Mouse (Mus musculus) midbrain, embryonic 14.5 days (tissue): ENCODE measurements around the gene Rapgef2. TPM values are rescaled to one million over a fixed set of nuclear protein-coding genes. Genes with fewer than 3 reads are reported as not detected.

Experiments
- ATAC-seq: fragments of 200-750 bp; cut with Nextera tagmentation; 2 replicates; pipeline ENCODE4 v1.8.0; 2017; ENCODE audit warnings: moderate number of reproducible peaks, moderate library complexity; ENCODE audit not compliant: low FRiP score, low TSS enrichment
- DNase-seq: peaks from one replicate; pipeline ENCODE4 v3.0.0-alpha.2; 2015
- H3K27ac ChIP-seq: fragments of 300-500 bp; sonication (generic); replicated peaks from 2 replicates; pipeline ENCODE4 v1.5.1; 2014; ENCODE audit warnings: mild to moderate bottlenecking, low read depth, low read length, moderate library complexity
- H3K27me3 ChIP-seq: fragments of 300-500 bp; sonication (generic); 2 replicates; pipeline ENCODE4 v1.6.1; 2014; ENCODE audit warnings: low read length, control low read depth, mixed read lengths; ENCODE audit not compliant: control insufficient read depth, insufficient read depth
- H3K36me3 ChIP-seq: fragments of 300-500 bp; sonication (generic); 2 replicates; pipeline ENCODE4 v1.6.1; 2014; ENCODE audit warnings: low read length, control low read depth; ENCODE audit not compliant: control insufficient read depth, insufficient read depth
- H3K4me1 ChIP-seq: fragments of 300-500 bp; sonication (generic); 2 replicates; pipeline ENCODE4 v1.6.1; 2014; ENCODE audit warnings: mild to moderate bottlenecking, antibody characterized with exemption, low read length, control low read depth; ENCODE audit not compliant: control insufficient read depth, insufficient read depth
- H3K4me2 ChIP-seq: fragments of 300-500 bp; sonication (generic); 2 replicates; pipeline ENCODE4 v1.6.1; 2014; ENCODE audit warnings: mild to moderate bottlenecking, low read length, moderate library complexity
- H3K4me3 ChIP-seq: fragments of 300-500 bp; sonication (generic); replicated peaks from 2 replicates; pipeline ENCODE4 v1.5.1; 2014; ENCODE audit warnings: low read depth, low read length
- H3K9ac ChIP-seq: fragments of 300-500 bp; sonication (generic); replicated peaks from 2 replicates; pipeline ENCODE4 v1.6.1; 2014; ENCODE audit warnings: mild to moderate bottlenecking, low read length, moderate library complexity
- H3K9me3 ChIP-seq: fragments of 300-500 bp; sonication (generic); 2 replicates; pipeline ENCODE4 v1.6.1; 2016; ENCODE audit warnings: low read length, control low read depth, mixed read lengths; ENCODE audit not compliant: control insufficient read depth
- WGBS: fragments of 180-500 bp; shearing (Covaris S2); extraction: QIAGEN DNeasy Blood & Tissue Kit; methylation state at CpG from one replicate; pipeline ENCODE4 v1.1.7; 2014; 5-methylcytosine and 5-hydroxymethylcytosine counted together
- polyA plus RNA-seq: library from polyadenylated mRNA; unstranded; fragments of >200 nt; fragmentation: Nextera tagmentation; extraction: Ambion mirVana; gene quantifications from 2 replicates; pipeline ENCODE4 v1.2.1, GENCODE M21; 2014

The Rapgef2 gene
- polyA plus RNA-seq, 1 experiment from 2014 or later: 14.8 TPM

DNA sequence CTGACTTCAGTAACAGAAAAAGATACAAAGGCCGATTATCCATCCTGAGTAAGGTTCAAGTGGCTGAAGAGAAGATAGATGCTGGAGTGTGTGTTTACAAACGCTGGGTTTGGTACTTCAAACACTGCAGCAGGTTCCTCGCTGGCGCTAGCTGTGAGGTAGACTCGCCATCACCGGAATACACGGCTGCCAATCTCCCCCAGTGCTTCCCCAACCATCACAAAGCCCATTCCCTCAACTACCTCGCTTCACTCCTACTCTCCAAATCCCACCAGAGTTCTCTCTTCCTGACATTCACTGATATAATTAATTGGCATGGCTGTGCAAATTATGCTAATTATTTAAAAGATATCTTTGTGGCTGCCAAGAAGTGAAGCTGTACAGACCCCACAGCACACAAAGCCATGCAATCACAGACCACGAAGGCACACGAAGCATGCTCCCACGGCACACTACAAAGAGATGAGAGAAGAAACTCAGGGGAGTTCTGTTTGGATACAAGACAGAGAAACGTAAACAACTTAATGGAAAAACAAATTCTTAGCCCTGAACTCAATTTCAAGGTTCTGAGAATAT is 15.2 kb downstream of the Rapgef2 start:
- H3K27ac ChIP-seq: peak overlapping the region; percentile 57
- 47% methylated on average over 12 of the region's 12 CpGs for WGBS
- H3K4me1 ChIP-seq: peaks cover 12% of the 10 kb centered on the region
- H3K36me3 ChIP-seq: no peaks in the 10 kb centered on the region
- no peaks in the 10 kb centered on the region for H3K9me3 ChIP-seq
- peak; percentile 59 for DNase-seq
- no peak overlapping the region; the same call in 1 of the 2 replicates for H3K9ac ChIP-seq
- peak overlapping the region; percentile 15; the same call in 1 of the 2 replicates for H3K4me2 ChIP-seq
- no peaks in the 10 kb centered on the region for H3K27me3 ChIP-seq
- peak; percentile 50; the same call in 1 of the 2 replicates for ATAC-seq
- H3K4me3 ChIP-seq: no peak overlapping the region

- no peak for DNase-seq
- 86% methylated on average over 8 of the region's 8 CpGs for WGBS
- no peak overlapping the region for H3K4me2 ChIP-seq
Measured at GRCm38 (mm10) chr3:79269872-79270271, 16.4 kb downstream of the Rapgef2 start.

DNA sequence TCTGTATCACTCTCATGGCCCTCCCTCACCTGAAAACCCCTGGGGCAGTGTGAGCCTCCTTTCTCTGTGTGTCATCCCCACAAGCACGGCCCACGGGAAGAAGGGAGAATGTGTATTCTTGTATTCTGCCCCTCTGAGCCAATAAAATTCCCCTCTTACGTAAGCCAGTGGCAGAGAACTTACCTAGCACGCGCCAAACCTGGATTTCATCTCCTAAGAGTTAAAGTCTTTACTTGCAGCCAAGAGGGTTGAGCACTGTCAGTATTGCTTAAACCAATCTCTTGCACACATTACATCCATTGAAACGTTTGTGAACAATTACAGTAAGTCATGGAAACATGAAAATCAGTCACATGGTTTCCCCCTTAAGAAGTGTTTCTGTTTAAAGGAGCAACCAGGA is 19.3 kb downstream of the Rapgef2 start:
- Histone ChIP-seq H3K9me3 (no peaks in the 10 kb centered on the region), H3K9ac (no peak overlapping the region), H3K4me3 (no peak overlapping the region), H3K4me1 (no peaks in the 10 kb centered on the region), H3K4me2 (no peak overlapping the region), H3K36me3 (no peaks in the 10 kb centered on the region), H3K27me3 (no peaks in the 10 kb centered on the region), H3K27ac (no peak overlapping the region)
- DNase-seq (no peak), ATAC-seq (no peak)
- 89% methylated on average over 6 of the region's 6 CpGs for whole genome bisulfite sequencing

More at GRCm38 (mm10) chr3:79269872-79270271, 16.4 kb downstream of the Rapgef2 start:
- Histone ChIP-seq H3K27ac (no peak overlapping the region), H3K36me3 (no peaks in the 10 kb centered on the region), H3K9ac (no peak overlapping the region), H3K27me3 (no peaks in the 10 kb centered on the region), H3K4me3 (no peak overlapping the region), H3K4me1 (peaks cover 4% of the 10 kb centered on the region; the same call in 1 of the 2 replicates), H3K9me3 (no peaks in the 10 kb centered on the region)
- no peak for ATAC-seq

GRCm38 (mm10) chr3:79261816-79262316 is 24.5 kb downstream of the Rapgef2 start:
- ATAC-seq (no peak), DNase-seq (no peak)
- no peaks in the 10 kb centered on the region for H3K4me1 ChIP-seq
- no peaks in the 10 kb centered on the region for H3K9me3 ChIP-seq
- no peaks in the 10 kb centered on the region for H3K27me3 ChIP-seq
- H3K4me3 ChIP-seq: no peak overlapping the region
- no peak overlapping the region for H3K27ac ChIP-seq
- no peak overlapping the region for H3K9ac ChIP-seq
- H3K4me2 ChIP-seq: no peak overlapping the region
- WGBS: 76% methylated on average over 6 of the region's 6 CpGs
- no peaks in the 10 kb centered on the region for H3K36me3 ChIP-seq

GRCm38 (mm10) chr3:79254023-79254422 is 32.3 kb downstream of the Rapgef2 start:
- no peak overlapping the region for H3K4me2 ChIP-seq
- WGBS: 95% methylated on average over 3 of the region's 3 CpGs
- H3K27ac ChIP-seq: no peak overlapping the region
- ATAC-seq (no peak), DNase-seq (no peak)
- H3K9me3 ChIP-seq: peaks cover 2% of the 10 kb centered on the region; the same call in 1 of the 2 replicates
- H3K4me1 ChIP-seq: no peaks in the 10 kb centered on the region
- no peak overlapping the region for H3K9ac ChIP-seq
- H3K27me3 ChIP-seq: no peaks in the 10 kb centered on the region
- H3K4me3 ChIP-seq: no peak overlapping the region
- no peaks in the 10 kb centered on the region for H3K36me3 ChIP-seq

- Histone ChIP-seq H3K4me1 (no peaks in the 10 kb centered on the region), H3K9ac (no peak overlapping the region), H3K4me2 (no peak overlapping the region), H3K9me3 (peaks cover 2% of the 10 kb centered on the region; the same call in 1 of the 2 replicates), H3K4me3 (no peak overlapping the region), H3K36me3 (no peaks in the 10 kb centered on the region), H3K27me3 (no peaks in the 10 kb centered on the region), H3K27ac (no peak overlapping the region)
- DNase-seq: no peak
- 71% methylated on average over 9 of the region's 9 CpGs for WGBS
- no peak for ATAC-seq
Measured at GRCm38 (mm10) chr3:79253416-79253815, 32.9 kb downstream of the Rapgef2 start.

DNA sequence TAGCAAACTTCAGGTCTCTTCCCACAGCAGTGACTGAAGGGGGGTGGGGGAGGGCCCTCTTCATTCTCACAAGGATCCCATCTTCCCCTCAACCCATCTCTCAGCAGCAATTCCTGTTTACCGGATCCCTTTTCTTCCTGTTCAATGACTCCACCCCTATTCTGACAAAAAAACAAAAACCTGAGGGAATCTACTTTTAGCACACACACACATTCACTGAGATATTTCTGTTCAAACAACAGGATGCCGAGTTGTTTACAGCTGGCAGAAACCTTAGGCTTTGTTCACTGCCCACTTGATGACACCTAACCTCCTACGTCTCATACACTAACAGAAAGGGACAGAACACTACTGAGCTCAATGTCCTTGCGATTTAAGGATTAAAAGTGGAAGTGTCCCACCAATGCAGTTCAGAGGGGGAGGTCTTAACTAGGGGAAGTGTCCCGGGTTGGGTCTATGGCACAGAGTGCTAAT is 33.4 kb downstream of the Rapgef2 start:
- Histone ChIP-seq H3K9me3 (peaks cover 2% of the 10 kb centered on the region; the same call in 1 of the 2 replicates), H3K36me3 (no peaks in the 10 kb centered on the region), H3K27ac (no peak overlapping the region), H3K27me3 (no peaks in the 10 kb centered on the region), H3K4me2 (no peak overlapping the region), H3K4me3 (no peak overlapping the region), H3K4me1 (no peaks in the 10 kb centered on the region), H3K9ac (no peak overlapping the region)
- ATAC-seq (no peak), DNase-seq (no peak)
- 58% methylated on average over 5 of the region's 5 CpGs for WGBS

GRCm38 (mm10) chr3:79249955-79250354 is 36.4 kb downstream of the Rapgef2 start:
- H3K9ac ChIP-seq: no peak overlapping the region
- H3K4me1 ChIP-seq: peaks cover 11% of the 10 kb centered on the region; the same call in 1 of the 2 replicates
- H3K27me3 ChIP-seq: no peaks in the 10 kb centered on the region
- H3K9me3 ChIP-seq: peaks cover 2% of the 10 kb centered on the region; the same call in 1 of the 2 replicates
- WGBS: 77% methylated on average over 1 of the region's 1 CpGs
- H3K27ac ChIP-seq: no peak overlapping the region
- DNase-seq (no peak), ATAC-seq (no peak)
- no peaks in the 10 kb centered on the region for H3K36me3 ChIP-seq
- H3K4me2 ChIP-seq: no peak overlapping the region
- H3K4me3 ChIP-seq: no peak overlapping the region
